Mouse (Mus musculus) lung, embryonic 15.5 days (tissue): Measurements from ENCODE around the gene Gmfg. TPM values are rescaled to one million over a fixed set of nuclear protein-coding genes. Genes with fewer than 3 reads are reported as not detected.

ENCODE experiments used
- ATAC-seq: fragments of 200-750 bp; cut with Nextera tagmentation; 2 replicates; pipeline ENCODE4 v1.8.0; 2017; ENCODE audit warnings: moderate number of reproducible peaks, borderline replicate concordance; ENCODE audit not compliant: low FRiP score, low TSS enrichment; ENCODE audit errors: extremely low read depth
- H3K27ac ChIP-seq: fragments of 300-500 bp; sonication (generic); 2 replicates; pipeline ENCODE4 v1.5.1; 2015; ENCODE audit warnings: moderate library complexity, mild to moderate bottlenecking, inconsistent platforms
- H3K27me3 ChIP-seq: fragments of 300-500 bp; sonication (generic); 2 replicates; pipeline ENCODE4 v1.6.1; 2015; ENCODE audit warnings: inconsistent platforms
- H3K36me3 ChIP-seq: fragments of 300-500 bp; sonication (generic); 2 replicates; pipeline ENCODE4 v1.6.1; 2015; ENCODE audit warnings: inconsistent platforms
- H3K4me1 ChIP-seq: fragments of 300-500 bp; sonication (generic); 2 replicates; pipeline ENCODE4 v1.6.1; 2015; ENCODE audit warnings: inconsistent platforms
- H3K4me2 ChIP-seq: fragments of 300-500 bp; sonication (generic); 2 replicates; pipeline ENCODE4 v1.6.1; 2015; ENCODE audit warnings: inconsistent platforms, mild to moderate bottlenecking, moderate library complexity
- H3K4me3 ChIP-seq: fragments of 300-500 bp; sonication (generic); 2 replicates; pipeline ENCODE4 v1.5.1; 2015; ENCODE audit warnings: mild to moderate bottlenecking, inconsistent platforms
- H3K9ac ChIP-seq: fragments of 300-500 bp; sonication (generic); 2 replicates; pipeline ENCODE4 v1.6.1; 2015; ENCODE audit warnings: inconsistent platforms
- H3K9me3 ChIP-seq: fragments of 300-500 bp; sonication (generic); 2 replicates; pipeline ENCODE4 v1.6.1; 2016; ENCODE audit warnings: inconsistent platforms
- WGBS: fragments of 180-500 bp; shearing (Covaris S2); methylation state at CpG from one replicate; pipeline ENCODE4 v1.1.7; 2015; 5-methylcytosine and 5-hydroxymethylcytosine counted together
- polyA plus RNA-seq: library from polyadenylated mRNA; unstranded; fragments of >200 nt; fragmentation: Nextera tagmentation; extraction: Ambion mirVana; gene quantifications from 2 replicates; pipeline ENCODE4 v1.2.1, GENCODE M21; 2015

Gmfg gene
- polyA plus RNA-seq, 1 experiment from 2014 or later = 38.9 TPM

DNA sequence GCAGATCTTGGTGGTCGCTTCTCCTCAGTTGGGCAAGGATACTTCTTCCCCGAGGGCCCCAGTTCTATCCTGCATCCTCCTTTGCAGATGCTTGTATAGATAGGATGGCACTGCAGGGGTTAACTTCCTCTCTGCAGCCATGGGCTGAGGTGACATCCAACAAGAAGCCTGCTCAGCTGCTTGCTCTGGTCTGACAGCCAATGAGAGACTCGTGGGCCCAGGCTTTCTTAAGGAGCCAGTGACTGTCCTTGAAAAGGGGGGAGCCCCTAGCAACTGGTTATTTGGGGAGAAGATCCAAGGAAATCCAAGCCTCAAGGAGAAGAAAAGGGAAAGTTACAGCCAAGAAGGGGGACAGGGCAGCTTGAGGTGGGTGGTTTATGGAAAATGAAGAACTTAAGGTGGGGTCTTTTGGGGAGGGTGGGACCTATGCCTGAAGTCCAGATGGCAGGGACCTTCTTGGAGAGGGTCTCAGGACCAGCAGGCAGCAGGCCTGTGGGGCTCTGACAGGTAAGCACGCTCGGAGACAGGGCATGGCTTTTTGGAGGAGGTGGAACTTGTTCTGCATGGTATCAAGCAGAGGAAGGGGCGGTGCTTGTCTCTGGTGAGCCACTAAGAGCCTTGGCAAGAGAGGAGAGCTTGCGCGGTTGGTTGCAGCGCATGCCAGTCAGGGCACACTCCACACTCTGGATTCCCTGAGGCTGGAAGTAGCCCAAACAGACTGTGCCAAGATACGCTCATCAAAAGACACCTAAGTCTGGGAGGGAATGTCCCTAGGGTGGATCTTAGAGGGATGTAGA lies 27.4 kb downstream of the Gmfg start:
- Histone ChIP-seq H3K4me2 (no peak overlapping the region), H3K36me3 (peaks cover 23% of the 10 kb centered on the region; the same call in 1 of the 2 replicates), H3K27ac (no peak overlapping the region), H3K4me1 (peaks cover 22% of the 10 kb centered on the region), H3K9me3 (no peaks in the 10 kb centered on the region), H3K9ac (no peak overlapping the region), H3K4me3 (no peak overlapping the region), H3K27me3 (peaks cover 10% of the 10 kb centered on the region)
- no peak for ATAC-seq
- WGBS = 54% methylated on average over 10 of the region's 10 CpGs

- peak; percentile 9; the same call in 1 of the 2 replicates for ATAC-seq
- WGBS = 24% methylated on average over 40 of the region's 40 CpGs
Observed at GRCm38 (mm10) chr7:28466721-28467212, 29.5 kb downstream of the Gmfg start.

GRCm38 (mm10) chr7:28467213-28467751 lies 30.0 kb downstream of the Gmfg start:
- Histone ChIP-seq H3K36me3 (peaks cover 6% of the 10 kb centered on the region; the same call in 1 of the 2 replicates), H3K27ac (no peak overlapping the region), H3K4me2 (peak overlapping the region; percentile 76), H3K4me1 (peaks cover 22% of the 10 kb centered on the region), H3K9me3 (no peaks in the 10 kb centered on the region), H3K4me3 (peak overlapping the region; percentile 46), H3K9ac (peak overlapping the region; percentile 39), H3K27me3 (peaks cover 10% of the 10 kb centered on the region)
- ATAC-seq = peak; percentile 86
- WGBS = 4% methylated on average over 52 of the region's 63 CpGs

More at GRCm38 (mm10) chr7:28466721-28467212, 29.5 kb downstream of the Gmfg start:
- H3K9me3 ChIP-seq = no peaks in the 10 kb centered on the region
- H3K9ac ChIP-seq = peak overlapping the region; percentile 39
- H3K36me3 ChIP-seq = peaks cover 10% of the 10 kb centered on the region; the same call in 1 of the 2 replicates
- no peak overlapping the region for H3K27ac ChIP-seq
- H3K4me3 ChIP-seq = peak overlapping the region; percentile 46
- peaks cover 22% of the 10 kb centered on the region for H3K4me1 ChIP-seq
- peaks cover 10% of the 10 kb centered on the region for H3K27me3 ChIP-seq
- peak overlapping the region; percentile 76 for H3K4me2 ChIP-seq

DNA sequence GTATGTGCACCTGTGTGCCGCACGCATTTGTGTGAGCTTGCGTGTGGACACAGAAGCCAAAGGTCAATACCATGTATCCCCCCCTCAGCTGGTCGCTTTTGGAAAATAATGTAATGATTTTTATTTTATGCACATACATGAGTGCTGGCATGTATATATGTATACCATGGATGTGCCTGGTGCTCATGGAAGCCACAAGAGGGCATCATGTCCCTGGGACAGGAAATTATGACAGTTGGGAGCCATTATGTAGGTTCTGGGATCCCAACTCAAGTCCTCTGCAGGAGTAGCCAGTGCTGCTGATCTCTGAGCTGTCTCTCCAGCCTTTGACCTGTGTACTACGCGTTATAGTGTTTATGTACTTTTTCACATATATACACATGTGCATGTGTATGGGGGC lies 38.9 kb downstream of the Gmfg start:
- no peak for ATAC-seq
- Histone ChIP-seq H3K9me3 (no peaks in the 10 kb centered on the region), H3K36me3 (no peaks in the 10 kb centered on the region), H3K4me2 (no peak overlapping the region), H3K9ac (no peak overlapping the region), H3K4me3 (no peak overlapping the region), H3K27ac (no peak overlapping the region), H3K27me3 (no peaks in the 10 kb centered on the region), H3K4me1 (no peaks in the 10 kb centered on the region)
- WGBS = 84% methylated on average over 6 of the region's 6 CpGs

DNA sequence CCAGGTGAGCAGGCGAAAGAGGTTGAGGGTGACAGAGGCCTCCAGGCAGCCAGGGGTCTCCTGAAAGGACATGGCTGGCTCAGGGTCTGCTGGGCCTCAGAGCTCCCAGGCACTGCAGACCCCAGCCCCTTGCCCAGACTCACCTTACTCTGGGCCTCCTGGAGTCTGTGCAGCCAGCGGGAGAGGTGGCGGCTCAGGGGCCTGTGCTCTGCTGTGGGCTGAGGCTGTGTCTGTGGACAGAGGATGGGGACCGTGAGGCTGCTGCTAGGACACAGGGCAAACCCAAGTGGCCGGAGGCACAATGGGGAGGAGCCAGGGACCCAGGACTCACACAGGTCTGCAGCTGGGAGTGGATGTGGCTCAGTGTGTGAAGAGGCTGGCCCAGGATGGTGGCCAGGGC lies 40.1 kb downstream of the Gmfg start:
- H3K9ac ChIP-seq = no peak overlapping the region
- no peaks in the 10 kb centered on the region for H3K36me3 ChIP-seq
- no peak overlapping the region for H3K4me2 ChIP-seq
- 75% methylated on average over 5 of the region's 5 CpGs for WGBS
- no peaks in the 10 kb centered on the region for H3K4me1 ChIP-seq
- no peaks in the 10 kb centered on the region for H3K9me3 ChIP-seq
- peak; percentile 39; the same call in 1 of the 2 replicates for ATAC-seq
- H3K4me3 ChIP-seq = no peak overlapping the region
- no peak overlapping the region for H3K27ac ChIP-seq
- H3K27me3 ChIP-seq = no peaks in the 10 kb centered on the region

DNA sequence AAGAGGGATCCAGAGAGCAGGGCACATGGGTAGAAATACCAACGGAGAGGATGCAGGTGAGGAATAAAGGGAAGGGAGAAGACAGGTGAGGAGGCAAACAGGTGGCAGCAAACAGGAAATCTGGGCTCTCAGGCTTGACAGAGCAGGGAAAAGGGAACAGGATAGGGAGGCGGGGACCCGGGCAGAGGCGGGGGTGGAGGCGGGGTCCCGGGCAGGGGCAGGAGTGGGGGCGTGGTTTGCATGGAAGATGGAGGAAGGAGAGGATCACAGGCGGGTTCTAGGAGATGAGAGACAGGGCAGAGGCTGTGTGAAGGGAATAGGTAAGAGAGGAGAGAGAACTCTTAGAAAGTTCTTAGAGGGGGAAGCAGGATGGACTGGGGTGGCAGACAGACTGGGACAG lies 41.6 kb downstream of the Gmfg start:
- Histone ChIP-seq H3K36me3 (no peaks in the 10 kb centered on the region), H3K27me3 (no peaks in the 10 kb centered on the region), H3K9me3 (no peaks in the 10 kb centered on the region), H3K4me1 (no peaks in the 10 kb centered on the region), H3K9ac (no peak overlapping the region), H3K27ac (no peak overlapping the region), H3K4me3 (no peak overlapping the region), H3K4me2 (no peak overlapping the region)
- ATAC-seq = no peak
- WGBS = 8% methylated on average over 8 of the region's 8 CpGs

DNA sequence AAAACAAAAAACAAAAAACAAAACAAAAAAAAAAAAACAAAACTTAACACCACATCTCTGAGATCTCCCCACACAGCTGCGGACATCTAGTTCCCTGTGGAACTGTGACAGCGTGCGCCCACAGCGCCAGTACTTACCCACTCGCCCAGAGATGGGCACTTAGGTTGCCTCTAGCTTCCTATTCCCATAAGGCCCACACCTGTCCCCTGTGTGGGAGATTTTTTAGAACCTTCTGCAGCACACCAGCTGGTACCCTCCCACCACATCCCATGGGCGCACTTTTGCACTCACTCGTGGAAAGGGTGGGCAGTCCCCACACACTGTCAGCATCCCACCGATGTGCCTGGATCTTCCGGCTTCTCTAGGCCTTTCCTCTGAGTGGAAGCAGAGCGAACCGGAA lies 45.6 kb downstream of the Gmfg start:
- no peak overlapping the region for H3K27ac ChIP-seq
- no peak overlapping the region for H3K4me2 ChIP-seq
- no peak overlapping the region for H3K9ac ChIP-seq
- 78% methylated on average over 11 of the region's 11 CpGs for WGBS
- H3K4me3 ChIP-seq = no peak overlapping the region
- no peaks in the 10 kb centered on the region; the same call in 1 of the 2 replicates for H3K27me3 ChIP-seq
- no peak for ATAC-seq
- no peaks in the 10 kb centered on the region for H3K36me3 ChIP-seq
- no peaks in the 10 kb centered on the region for H3K9me3 ChIP-seq
- no peaks in the 10 kb centered on the region for H3K4me1 ChIP-seq

DNA sequence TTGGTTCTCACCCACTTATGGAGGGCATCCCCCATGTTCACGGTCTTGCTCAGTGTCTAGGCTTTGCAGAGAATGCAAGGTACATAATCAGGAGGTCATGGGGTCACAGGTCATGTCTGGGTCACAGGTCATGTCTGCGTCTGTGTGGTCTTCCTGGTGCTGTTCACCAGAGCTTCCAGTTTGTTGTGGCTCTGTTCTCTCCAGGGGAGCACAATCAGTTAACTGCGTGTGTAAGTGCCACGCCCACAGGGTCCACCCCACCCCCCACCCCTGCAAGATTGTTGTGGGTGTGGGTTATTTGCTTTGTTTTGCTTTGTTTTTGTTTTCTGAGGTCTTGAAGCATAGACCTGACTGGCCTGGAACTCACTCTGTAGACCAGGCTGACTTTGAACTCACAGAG lies 46.9 kb downstream of the Gmfg start:
- peaks cover 2% of the 10 kb centered on the region for H3K27me3 ChIP-seq
- H3K4me1 ChIP-seq = no peaks in the 10 kb centered on the region
- H3K4me2 ChIP-seq = no peak overlapping the region
- no peak overlapping the region for H3K9ac ChIP-seq
- no peak overlapping the region for H3K4me3 ChIP-seq
- no peak for ATAC-seq
- H3K36me3 ChIP-seq = no peaks in the 10 kb centered on the region
- 21% methylated on average over 4 of the region's 4 CpGs for WGBS
- no peaks in the 10 kb centered on the region for H3K9me3 ChIP-seq
- no peak overlapping the region for H3K27ac ChIP-seq

- no peak for ATAC-seq
- H3K9ac ChIP-seq = no peak overlapping the region
- H3K9me3 ChIP-seq = no peaks in the 10 kb centered on the region
Observed at GRCm38 (mm10) chr7:28488030-28488491, 50.8 kb downstream of the Gmfg start.

GRCm38 (mm10) chr7:28490410-28490809 lies 53.2 kb downstream of the Gmfg start:
- peak; percentile 23; the same call in 1 of the 2 replicates for ATAC-seq
- WGBS = 3% methylated on average over 10 of the region's 10 CpGs
- H3K9me3 ChIP-seq = no peaks in the 10 kb centered on the region
- H3K27ac ChIP-seq = no peak overlapping the region
- H3K4me1 ChIP-seq = no peaks in the 10 kb centered on the region
- H3K4me2 ChIP-seq = peak overlapping the region; percentile 20; the same call in 1 of the 2 replicates
- no peak overlapping the region for H3K4me3 ChIP-seq
- no peak overlapping the region for H3K9ac ChIP-seq
- no peaks in the 10 kb centered on the region for H3K36me3 ChIP-seq
- H3K27me3 ChIP-seq = peaks cover 2% of the 10 kb centered on the region

More at GRCm38 (mm10) chr7:28488030-28488491, 50.8 kb downstream of the Gmfg start:
- Histone ChIP-seq H3K4me2 (peak overlapping the region; percentile 43), H3K36me3 (no peaks in the 10 kb centered on the region), H3K27me3 (peaks cover 2% of the 10 kb centered on the region), H3K27ac (no peak overlapping the region), H3K4me3 (no peak overlapping the region), H3K4me1 (no peaks in the 10 kb centered on the region)
- WGBS = 3% methylated on average over 16 of the region's 16 CpGs

DNA sequence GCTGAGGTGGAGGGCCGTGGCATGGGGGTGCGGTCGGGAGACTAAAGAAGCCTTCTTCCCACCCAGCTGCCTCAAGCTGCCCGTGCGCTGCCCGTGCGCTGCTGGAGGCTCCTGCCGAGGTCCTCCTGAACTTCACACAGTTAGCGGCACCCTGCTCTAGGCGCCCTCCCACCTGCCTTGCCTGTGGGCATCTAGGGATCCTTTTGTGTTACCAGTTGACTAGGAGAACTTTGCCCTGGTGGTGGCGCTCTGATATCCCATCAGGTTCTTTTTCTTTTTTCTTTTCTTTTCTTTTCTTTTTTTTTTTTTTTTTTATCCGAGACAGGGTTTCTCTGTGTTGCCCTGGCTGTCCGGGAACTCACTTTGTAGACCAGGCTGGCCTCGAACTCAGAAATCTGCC lies 53.7 kb downstream of the Gmfg start:
- 25% methylated on average over 14 of the region's 14 CpGs for WGBS
- Histone ChIP-seq H3K4me3 (no peak overlapping the region), H3K4me1 (no peaks in the 10 kb centered on the region)

GRCm38 (mm10) chr7:28492310-28492709 lies 55.1 kb downstream of the Gmfg start:
- H3K4me1 ChIP-seq = no peaks in the 10 kb centered on the region
- peaks cover 2% of the 10 kb centered on the region for H3K27me3 ChIP-seq
- ATAC-seq = no peak
- no peak overlapping the region for H3K4me3 ChIP-seq
- H3K4me2 ChIP-seq = no peak overlapping the region
- H3K27ac ChIP-seq = no peak overlapping the region
- no peaks in the 10 kb centered on the region for H3K9me3 ChIP-seq
- no peaks in the 10 kb centered on the region for H3K36me3 ChIP-seq
- 87% methylated on average over 8 of the region's 8 CpGs for whole genome bisulfite sequencing
- H3K9ac ChIP-seq = no peak overlapping the region

More for the DNA sequence above, 53.7 kb downstream of the Gmfg start:
- no peak for ATAC-seq
- H3K27ac ChIP-seq = no peak overlapping the region
- no peaks in the 10 kb centered on the region for H3K9me3 ChIP-seq
- H3K27me3 ChIP-seq = peaks cover 2% of the 10 kb centered on the region
- no peaks in the 10 kb centered on the region for H3K36me3 ChIP-seq
- peak overlapping the region; percentile 20; the same call in 1 of the 2 replicates for H3K4me2 ChIP-seq
- no peak overlapping the region for H3K9ac ChIP-seq
